Mouse (Mus musculus): Measurements from ENCODE around the gene Npas3.

Gene Npas3

DNA sequence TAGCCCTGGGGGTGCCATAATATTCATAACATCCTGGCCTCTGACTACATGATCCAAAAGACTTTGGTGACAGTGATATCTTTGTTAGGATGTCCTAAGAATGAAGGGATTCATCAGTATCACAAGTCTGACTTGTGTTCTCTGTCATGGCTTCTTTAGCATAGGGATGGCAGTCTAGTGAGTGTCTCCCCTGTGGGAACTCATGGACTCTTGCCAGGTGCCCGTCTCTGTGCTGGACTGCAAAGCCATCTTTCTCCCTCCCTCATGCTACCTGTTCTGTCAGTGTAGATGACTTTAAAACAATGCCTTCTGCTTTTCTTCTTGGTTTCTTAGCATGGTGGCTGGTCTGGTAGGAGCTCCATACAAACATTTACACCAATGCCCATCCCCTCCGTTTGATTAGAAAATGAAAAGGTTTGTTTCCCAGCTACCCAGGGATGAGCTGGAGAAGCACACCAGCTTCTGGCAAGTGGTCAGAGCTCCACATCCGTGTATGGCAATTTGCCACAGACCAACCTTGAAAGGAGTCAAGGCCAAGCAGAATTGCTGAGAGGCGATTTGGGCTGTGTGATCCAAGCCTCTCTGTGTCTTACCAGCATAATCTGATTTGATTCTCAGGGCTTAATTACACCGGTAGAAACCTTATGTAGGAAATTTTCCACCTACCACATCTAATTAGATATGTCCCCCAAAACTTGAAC, 616.1 kb downstream of the Npas3 start:
- no peak for DNase-seq (ENCODE audit: low spot score in 2 of 2)

DNA sequence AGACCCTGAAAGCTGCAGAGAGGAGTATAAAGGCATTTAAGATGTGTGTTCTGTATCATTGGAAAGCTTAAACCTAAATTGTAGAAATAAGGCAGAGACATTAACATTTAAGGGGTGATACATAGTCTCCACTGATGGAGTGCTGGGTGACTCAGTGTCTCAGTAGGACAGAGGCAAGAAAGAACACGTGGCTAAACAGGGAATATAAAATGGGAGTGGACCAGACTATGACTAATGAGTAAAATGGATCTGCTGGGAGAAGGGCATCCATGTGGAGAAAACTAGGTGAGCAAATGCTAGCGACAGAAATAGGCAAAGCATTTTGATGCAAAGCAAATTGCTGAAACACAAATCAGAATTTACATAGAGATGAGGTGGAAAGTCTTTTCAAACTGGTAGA, 617.2 kb downstream of the Npas3 start:
- no peak for DNase-seq (ENCODE audit: low spot score in 2 of 2)

GRCm38 (mm10) chr12:53869981-53870380, 621.5 kb downstream of the Npas3 start:
- DNase-seq (ENCODE audit: low spot score in 2 of 2): no peak

DNA sequence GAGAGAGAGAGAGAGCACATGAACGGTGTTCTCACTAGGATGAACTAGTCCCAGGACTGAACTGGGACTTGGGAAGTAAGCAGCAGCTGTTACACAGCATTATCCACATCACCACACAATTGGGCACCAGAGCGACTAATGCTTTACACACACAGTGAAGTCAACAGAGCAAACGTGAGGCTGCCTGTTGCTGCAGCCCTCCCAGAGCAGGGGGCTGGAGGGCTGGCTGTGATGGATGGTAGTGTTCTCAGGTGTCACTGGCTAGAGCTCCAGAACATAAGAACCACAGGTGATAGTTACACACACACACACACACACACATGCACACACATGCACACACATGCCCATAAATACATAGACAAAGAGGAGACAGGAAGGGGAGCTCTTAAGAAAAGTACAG, 626.7 kb downstream of the Npas3 start:
- DNase-seq (ENCODE audit: low spot score in 2 of 2): no peak

DNA sequence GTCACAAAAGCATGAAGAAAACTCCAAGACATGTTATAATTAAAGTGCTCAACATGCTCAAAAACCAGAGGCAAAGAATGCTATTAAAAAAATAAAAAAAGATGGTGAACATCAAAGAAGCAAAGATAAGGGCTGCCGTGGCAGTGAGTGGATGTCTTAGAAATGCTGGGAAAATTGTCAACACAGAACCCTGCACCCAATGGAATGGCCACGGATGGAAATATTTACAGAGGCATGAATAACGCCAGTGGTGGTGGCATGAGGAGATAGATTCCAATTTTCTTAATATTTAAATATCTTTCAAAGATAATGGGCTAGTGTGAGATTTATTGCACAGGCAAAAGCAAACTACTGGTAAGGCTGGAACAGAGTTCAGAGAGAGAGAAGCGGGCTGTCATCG, 628.2 kb downstream of the Npas3 start:
- DNase-seq (ENCODE audit: low spot score in 2 of 2): no peak

DNA sequence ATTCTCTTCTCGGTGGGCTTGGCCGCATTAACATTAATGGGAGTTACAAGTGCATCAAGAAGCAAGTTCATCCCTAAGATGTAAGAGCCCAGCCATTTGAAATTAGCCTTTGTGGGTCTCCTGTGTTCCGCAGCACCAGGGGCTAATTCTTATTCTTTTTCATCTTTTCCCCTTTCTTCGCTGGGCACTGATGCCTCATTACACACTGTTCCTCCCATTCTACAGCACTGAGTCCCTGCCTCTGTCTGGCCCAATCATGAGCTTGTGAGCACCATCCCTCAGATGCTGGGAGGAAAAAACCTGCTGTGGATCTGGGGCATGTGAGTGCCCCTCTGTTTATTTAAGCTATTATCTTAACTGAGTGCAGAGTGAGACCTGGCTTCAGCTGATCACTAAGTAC, 633.2 kb downstream of the Npas3 start:
- DNase-seq (ENCODE audit: low spot score in 2 of 2): no peak

DNA sequence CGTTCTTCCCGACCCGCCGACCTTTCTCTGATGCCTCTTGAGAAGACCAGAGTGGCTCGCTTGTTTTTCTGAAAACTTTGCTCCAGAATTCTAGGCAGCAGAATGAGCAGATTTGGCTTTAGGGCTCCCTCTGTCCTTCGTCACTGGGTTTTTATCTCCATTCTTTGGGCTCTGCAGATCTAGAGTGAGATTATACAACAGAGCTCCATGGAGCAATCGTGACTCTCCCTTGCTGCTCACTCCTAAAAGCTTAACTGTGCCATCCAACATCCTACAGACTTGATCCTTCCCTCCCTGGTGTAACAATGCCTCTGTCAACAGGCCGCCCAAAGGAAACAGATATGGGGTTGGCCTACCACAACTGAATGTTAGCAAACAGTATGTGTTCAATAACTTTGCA, 634.4 kb downstream of the Npas3 start:
- DNase-seq (ENCODE audit: low spot score in 2 of 2): no peak

DNA sequence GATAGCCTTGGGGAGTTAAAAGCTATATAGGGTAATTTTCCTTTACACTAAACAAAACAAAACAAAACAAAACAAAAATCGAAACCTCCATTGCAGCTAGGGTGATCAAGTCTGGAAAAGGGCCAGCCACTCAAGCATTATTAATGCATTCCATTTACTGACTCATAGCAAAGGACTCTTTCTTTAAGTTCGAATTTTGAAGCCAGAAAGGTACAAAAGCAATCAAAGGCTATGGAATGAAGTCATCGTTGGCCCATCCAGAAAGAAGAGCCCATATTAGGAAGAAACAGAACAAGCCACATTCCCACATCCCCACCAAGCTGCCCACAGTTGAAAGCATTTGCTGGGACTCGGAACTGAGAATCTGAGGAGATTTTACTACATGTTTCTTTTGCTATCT, 640.1 kb downstream of the Npas3 start:
- DNase-seq (ENCODE audit: low spot score in 2 of 2): no peak

DNA sequence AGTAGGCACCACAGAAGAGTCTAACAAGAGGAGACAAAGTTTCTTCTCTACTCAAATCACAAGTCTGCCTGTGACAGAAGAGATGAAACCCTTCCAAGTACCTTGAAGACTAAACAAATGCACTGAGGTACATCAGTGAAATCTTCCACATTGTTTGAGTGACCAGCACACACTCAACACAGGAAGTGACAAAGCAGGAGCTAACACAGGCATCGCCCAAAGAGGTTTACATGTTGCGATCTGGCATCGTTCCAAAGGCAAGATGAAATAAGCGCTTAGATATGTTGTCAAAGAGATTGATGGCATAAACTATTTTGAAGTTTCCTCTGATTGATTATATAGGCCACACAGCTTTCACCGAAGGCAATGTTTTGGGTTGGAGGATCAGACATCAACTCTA, 647.4 kb downstream of the Npas3 start:
- no peak for DNase-seq (ENCODE audit: low spot score in 2 of 2)

GRCm38 (mm10) chr12:53908761-53909160, 660.3 kb downstream of the Npas3 start:
- DNase-seq (ENCODE audit: low spot score in 2 of 2): peak in 1 of 2 experiments; percentile 42

- no peak for DNase-seq (ENCODE audit: low spot score in 2 of 2)
These were observed 661.7 kb downstream of the Npas3 start for GRCm38 (mm10) chr12:53910192-53910591.

DNA sequence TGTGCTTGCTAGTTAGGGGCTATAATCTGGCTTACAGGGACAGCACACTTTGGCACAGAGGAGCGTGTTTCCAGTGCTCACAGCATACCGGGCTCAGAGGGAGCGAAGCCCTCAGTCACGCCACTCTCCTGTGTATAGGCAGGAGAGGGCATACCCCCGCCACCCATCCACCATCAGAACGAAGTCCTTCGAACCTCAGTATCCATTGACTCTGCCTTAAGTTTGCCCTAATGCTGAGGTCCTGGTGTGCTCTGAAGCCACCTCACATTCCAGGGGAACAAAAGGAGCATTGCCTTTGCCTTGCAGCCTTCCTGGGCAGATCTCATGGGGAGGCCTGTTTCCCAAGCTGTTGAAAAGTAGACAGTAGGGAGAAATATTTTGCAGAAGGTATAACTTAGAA, 673.7 kb downstream of the Npas3 start:
- DNase-seq (ENCODE audit: low spot score in 2 of 2): no peak

- DNase-seq (ENCODE audit: low spot score in 2 of 2): no peak
These were observed 700.3 kb downstream of the Npas3 start for GRCm38 (mm10) chr12:53948826-53949225.

- DNase-seq (ENCODE audit: low spot score in 2 of 2): no peak
These were observed 713.5 kb downstream of the Npas3 start for GRCm38 (mm10) chr12:53962004-53962403.

- DNase-seq (ENCODE audit: low spot score in 2 of 2): no peak
These were observed 715.1 kb downstream of the Npas3 start for GRCm38 (mm10) chr12:53963534-53963933.

DNA sequence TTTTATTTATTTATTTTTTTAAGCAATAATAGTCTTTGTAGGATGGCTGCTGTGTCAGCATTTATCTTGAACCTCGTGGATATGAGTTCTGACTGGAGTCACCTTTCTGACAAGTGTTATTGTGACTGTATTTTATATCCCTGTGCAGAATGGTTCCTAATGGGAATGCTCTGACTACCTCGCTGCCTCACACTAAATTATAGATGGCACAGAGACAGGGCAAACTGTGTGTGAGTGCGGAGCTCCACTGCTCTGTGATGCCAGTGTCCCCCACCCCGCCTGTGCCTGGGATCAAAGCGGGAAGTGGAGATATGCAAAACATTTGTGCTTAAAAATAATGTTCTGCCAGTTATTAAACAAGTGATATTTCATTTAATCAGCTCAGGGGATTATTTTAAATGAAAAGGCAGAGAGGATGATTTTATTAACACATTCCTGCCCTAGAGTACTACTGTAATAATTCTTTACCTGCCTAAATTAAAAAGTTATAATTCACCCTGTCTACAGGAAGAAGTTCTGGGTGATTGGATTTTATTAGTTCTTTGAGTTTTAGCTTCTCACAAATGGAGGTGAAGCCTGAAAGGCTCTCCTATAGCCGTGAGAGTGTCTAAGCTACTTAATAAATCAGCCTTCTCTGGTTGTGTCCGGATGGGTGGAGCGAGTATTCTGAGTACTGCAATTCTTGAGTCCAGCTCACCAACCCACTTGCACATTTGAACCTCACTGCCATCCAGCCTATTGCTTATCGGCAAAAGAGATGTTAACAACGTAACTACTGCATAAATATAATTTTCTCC, 721.1 kb downstream of the Npas3 start:
- no peak for DNase-seq (ENCODE audit: low spot score in 2 of 2)

DNA sequence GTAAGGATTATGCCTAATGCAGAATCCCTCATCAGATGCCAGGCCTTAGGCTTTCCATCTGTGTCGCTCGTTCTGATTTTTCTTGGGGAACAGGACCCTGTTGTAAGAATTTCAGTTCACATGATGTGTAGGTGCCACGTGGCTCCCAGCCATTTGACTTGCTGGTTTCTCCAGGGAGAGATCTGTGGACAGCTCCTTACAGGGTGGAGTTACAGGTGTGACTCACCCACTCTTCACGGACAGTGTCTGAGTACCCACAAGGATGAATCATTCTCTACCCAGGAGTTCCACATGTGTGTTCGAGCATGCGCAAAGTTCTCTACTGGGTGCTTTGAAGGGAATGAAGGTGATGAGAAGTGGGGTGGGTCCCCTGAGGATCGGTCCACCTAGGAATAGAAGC, 722.2 kb downstream of the Npas3 start:
- DNase-seq (ENCODE audit: low spot score in 2 of 2): no peak

- DNase-seq (ENCODE audit: low spot score in 2 of 2): no peak
These were observed 724.9 kb downstream of the Npas3 start for GRCm38 (mm10) chr12:53973414-53973813.

GRCm38 (mm10) chr12:53981575-53982507, 733.4 kb downstream of the Npas3 start:
- DNase-seq (ENCODE audit: low spot score in 2 of 2): peak; percentile 75 to 84

GRCm38 (mm10) chr12:53983946-53984345, 735.5 kb downstream of the Npas3 start:
- DNase-seq (ENCODE audit: low spot score in 2 of 2): no peak

DNA sequence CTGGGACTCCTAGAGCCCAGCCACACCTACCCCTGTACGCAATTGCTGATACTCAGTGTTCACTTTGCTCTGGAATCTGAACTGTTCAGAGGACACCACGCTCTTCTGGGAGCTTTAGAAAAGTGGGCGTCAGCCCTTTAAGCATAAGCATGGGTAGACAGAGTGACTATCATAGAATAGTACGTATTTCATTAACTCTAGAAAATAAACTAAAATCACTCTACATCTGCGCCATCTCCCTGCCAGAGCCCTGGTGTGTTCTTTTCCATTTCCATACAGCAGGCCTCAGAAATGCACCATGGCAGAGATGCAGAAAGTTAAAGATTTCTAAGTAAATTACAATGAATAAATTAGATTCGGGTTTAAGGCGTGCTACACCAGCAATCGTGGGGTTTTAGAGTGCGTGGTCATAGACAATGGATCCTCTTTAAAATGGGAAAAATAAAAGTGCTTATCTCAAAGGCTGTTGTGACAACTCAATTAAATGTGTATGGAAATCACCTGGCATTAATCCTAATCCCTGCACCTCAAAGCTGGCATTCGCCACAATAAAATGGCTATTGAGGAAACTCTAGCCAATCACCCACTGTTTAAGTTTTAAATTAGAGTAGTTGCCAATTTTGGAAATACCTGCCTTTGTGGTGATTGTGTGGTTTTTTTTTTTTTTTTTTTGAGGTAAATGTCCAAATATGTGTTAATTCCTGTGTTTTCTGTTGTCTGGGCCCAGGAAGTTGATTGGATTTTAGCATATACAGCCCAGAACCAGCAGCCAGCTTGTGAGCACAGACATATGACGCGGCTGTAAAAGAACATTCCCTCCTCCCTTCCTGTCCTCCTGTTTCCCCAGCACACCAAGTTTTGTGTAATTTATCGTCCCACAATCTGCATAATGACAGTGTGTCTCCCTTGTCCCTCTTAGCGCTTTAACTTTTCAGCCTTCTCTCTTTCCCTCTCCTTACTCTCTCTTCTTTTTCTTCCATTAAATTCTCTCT, 737.7 kb downstream of the Npas3 start:
- DNase-seq (ENCODE audit: low spot score in 2 of 2): no peak
